Mouse (Mus musculus) gastrocnemius, adult 2 months (tissue): ENCODE results near the gene Dscam. TPM values are rescaled to one million over a fixed set of nuclear protein-coding genes. Genes with fewer than 3 reads are reported as not detected.
A peak's percentile ranks its signal among the peaks of the same experiment; 100 is the strongest.

ENCODE experiments used
- DNase-seq: peaks from one replicate; pipeline ENCODE4 v3.0.0; 2022
- H3K27ac ChIP-seq: fragments of 200-600 bp; 2 replicates; pipeline ENCODE4 v1.8.1; 2022; ENCODE audit warnings: mild to moderate bottlenecking
- H3K4me3 ChIP-seq: fragments of 200-600 bp; 2 replicates; pipeline ENCODE4 v1.8.1; 2022; ENCODE audit warnings: mild to moderate bottlenecking, moderate library complexity
- CTCF ChIP-seq: fragments of 200-600 bp; IDR thresholded peaks from 2 replicates; pipeline ENCODE4 v1.8.1; 2022; ENCODE audit warnings: antibody characterized with exemption, mild to moderate bottlenecking, moderate library complexity
- intact Hi-C: fragments of 180-260 bp; cut with DNase I; formaldehyde crosslinking; loops from one replicate; pipeline ENCODE4 v1.15.1; 2025
- total RNA-seq, 2 experiments: library from RNA; stranded (reverse); gene quantifications; 2 replicates each; pipeline ENCODE4 v1.2.3; 2021

Gene Dscam
- total RNA-seq, 2 experiments from 2014 or later: not detected

- DNase-seq: no peak
- H3K27ac ChIP-seq: no peak overlapping the region
- intact Hi-C loops: no loop called here
These were observed 164.3 kb downstream of the Dscam start for GRCm38 (mm10) chr16:97006041-97006853.

GRCm38 (mm10) chr16:97003965-97004364, 166.6 kb downstream of the Dscam start:
- DNase-seq: no peak
- TF ChIP-seq CTCF: no peak
- Histone ChIP-seq H3K4me3 (no peak overlapping the region), H3K27ac (no peak overlapping the region)
- intact Hi-C loops: no loop called here

More at GRCm38 (mm10) chr16:97006041-97006853, 164.3 kb downstream of the Dscam start:
- no peak overlapping the region for H3K4me3 ChIP-seq
- TF ChIP-seq CTCF: no peak

GRCm38 (mm10) chr16:97002837-97003236, 167.7 kb downstream of the Dscam start:
- Histone ChIP-seq H3K4me3 (no peak overlapping the region), H3K27ac (no peak overlapping the region)
- TF ChIP-seq CTCF: no peak
- DNase-seq: no peak
- intact Hi-C loops: no loop called here

GRCm38 (mm10) chr16:97002189-97002588, 168.4 kb downstream of the Dscam start:
- intact Hi-C loops: no loop called here
- TF ChIP-seq CTCF: no peak
- DNase-seq: no peak
- Histone ChIP-seq H3K27ac (no peak overlapping the region), H3K4me3 (no peak overlapping the region)

- intact Hi-C loops: no loop called here
- DNase-seq: peak; percentile 61
- Histone ChIP-seq H3K27ac (no peak overlapping the region), H3K4me3 (no peak overlapping the region)
- TF ChIP-seq CTCF: no peak
These were observed 173.7 kb downstream of the Dscam start for GRCm38 (mm10) chr16:96996854-96997253.

- Histone ChIP-seq H3K27ac (no peak overlapping the region), H3K4me3 (no peak overlapping the region)
- DNase-seq: no peak
- TF ChIP-seq CTCF: no peak
- intact Hi-C loops: no loop called here
These were observed 174.7 kb downstream of the Dscam start for GRCm38 (mm10) chr16:96995858-96996257.

GRCm38 (mm10) chr16:96987396-96987795, 183.2 kb downstream of the Dscam start:
- intact Hi-C loops: no loop called here
- no peak for TF ChIP-seq CTCF
- Histone ChIP-seq H3K27ac (no peak overlapping the region), H3K4me3 (no peak overlapping the region)
- no peak for DNase-seq

- no peak for DNase-seq
These were observed 197.3 kb downstream of the Dscam start for GRCm38 (mm10) chr16:96973300-96973699.

GRCm38 (mm10) chr16:96971768-96972167, 198.8 kb downstream of the Dscam start:
- intact Hi-C loops: no loop called here

More at GRCm38 (mm10) chr16:96973300-96973699, 197.3 kb downstream of the Dscam start:
- Histone ChIP-seq H3K27ac (no peak overlapping the region), H3K4me3 (no peak overlapping the region)
- no peak for TF ChIP-seq CTCF
- intact Hi-C loops: no loop called here

GRCm38 (mm10) chr16:96970412-96970811, 200.1 kb downstream of the Dscam start:
- no peak for DNase-seq
- intact Hi-C loops: no loop called here
- TF ChIP-seq CTCF: no peak
- Histone ChIP-seq H3K4me3 (no peak overlapping the region), H3K27ac (no peak overlapping the region)

More at GRCm38 (mm10) chr16:96971768-96972167, 198.8 kb downstream of the Dscam start:
- Histone ChIP-seq H3K27ac (no peak overlapping the region), H3K4me3 (no peak overlapping the region)
- no peak for DNase-seq
- no peak for TF ChIP-seq CTCF

- Histone ChIP-seq H3K27ac (no peak overlapping the region), H3K4me3 (no peak overlapping the region)
- DNase-seq: no peak
- TF ChIP-seq CTCF: no peak
- intact Hi-C loops: no loop called here
These were observed 200.9 kb downstream of the Dscam start for GRCm38 (mm10) chr16:96969643-96970042.

GRCm38 (mm10) chr16:96968885-96969480, 201.6 kb downstream of the Dscam start:
- no peak overlapping the region for H3K27ac ChIP-seq
- H3K4me3 ChIP-seq: no peak overlapping the region
- DNase-seq: no peak
- intact Hi-C loops: no loop called here
- TF ChIP-seq CTCF: no peak

GRCm38 (mm10) chr16:96959695-96960094, 210.9 kb downstream of the Dscam start:
- no peak overlapping the region for H3K4me3 ChIP-seq
- DNase-seq: no peak
- intact Hi-C loops: no loop called here
- no peak overlapping the region for H3K27ac ChIP-seq
- no peak for TF ChIP-seq CTCF
